Mouse (Mus musculus): Measurements from ENCODE around the gene Tnfsf14.
A peak's percentile ranks its signal among the peaks of the same experiment; 100 is the strongest.

Gene Tnfsf14

GRCm38 (mm10) chr17:57201841-57202724 lies 8.1 kb upstream of the Tnfsf14 start:
- no peak for DNase-seq (ENCODE audit: low spot score)

DNA sequence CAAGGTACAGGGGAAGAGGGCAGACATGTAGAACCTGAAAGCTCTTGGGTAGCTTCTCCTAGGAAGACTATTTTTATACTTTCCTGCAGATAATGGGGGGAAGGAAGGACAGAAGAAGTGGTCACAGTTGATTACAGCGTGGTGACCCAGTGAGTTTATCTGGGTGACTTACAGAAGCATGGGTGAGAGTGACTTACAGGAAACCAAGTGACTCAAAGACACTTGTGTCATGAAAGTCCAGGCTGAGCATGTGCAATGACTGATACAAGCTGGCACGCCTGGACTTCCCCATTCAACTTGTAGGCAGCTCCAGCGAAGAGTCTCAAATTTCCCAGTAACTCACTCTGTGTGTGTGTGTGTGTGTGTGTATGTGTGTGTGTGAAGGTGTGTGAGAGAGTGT lies 4.3 kb upstream of the Tnfsf14 start:
- no peak for DNase-seq (ENCODE audit: low spot score)

DNA sequence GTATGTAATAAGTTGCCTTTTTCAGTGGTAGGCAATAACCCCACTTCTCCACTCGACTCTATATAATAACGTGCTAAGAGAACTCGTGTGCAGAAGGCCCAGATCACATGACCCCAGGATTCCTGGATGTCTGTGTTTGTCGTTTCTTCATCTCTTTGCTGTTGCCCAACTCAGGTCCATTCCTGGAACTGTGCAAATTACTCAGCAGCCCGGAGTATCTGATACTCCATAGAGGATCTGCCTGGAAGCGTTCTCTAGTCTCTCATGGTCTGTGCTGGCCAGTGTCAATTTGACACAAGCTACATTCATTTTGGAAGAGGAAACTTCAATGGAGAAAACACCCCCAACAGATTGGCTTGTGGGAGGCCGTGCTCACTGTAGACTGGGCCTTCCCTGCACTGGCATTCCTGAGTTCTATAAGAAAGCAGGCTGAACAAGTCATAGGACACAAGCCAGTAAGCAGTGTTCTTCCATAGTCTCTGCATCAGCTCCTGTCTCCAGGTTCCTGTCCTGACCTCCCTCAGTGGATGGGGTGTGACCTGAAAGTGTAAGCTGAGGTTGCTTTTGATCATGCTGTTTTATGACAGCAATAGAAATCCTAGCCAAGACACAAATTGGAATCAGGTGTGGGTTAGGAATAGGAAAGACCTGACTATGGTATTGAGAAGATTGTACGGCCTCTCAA lies 1.5 kb upstream of the Tnfsf14 start:
- no peak for DNase-seq (ENCODE audit: low spot score)

DNA sequence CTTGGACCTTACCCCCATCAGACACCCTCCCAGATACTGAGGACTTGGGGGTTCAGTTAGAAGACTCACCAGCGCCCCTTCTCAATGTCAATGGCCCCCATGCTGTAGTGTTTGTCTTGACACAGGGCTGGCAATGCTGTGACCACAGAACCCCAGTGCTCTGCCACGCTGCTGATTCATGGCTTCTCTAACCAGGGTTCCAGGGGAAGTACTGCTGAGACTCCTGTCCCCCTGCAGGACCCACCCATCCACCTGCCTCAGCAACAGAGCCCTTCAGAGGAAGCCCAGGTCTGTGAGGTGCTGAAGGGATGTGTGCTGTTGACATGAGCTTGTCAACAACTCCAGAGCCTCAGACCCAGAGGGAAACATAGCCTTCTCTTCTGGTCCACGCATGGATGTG lies 794 bp upstream of the Tnfsf14 start:
- no peak for DNase-seq (ENCODE audit: low spot score)

GRCm38 (mm10) chr17:57188510-57189192 lies 5.3 kb downstream of the Tnfsf14 start:
- DNase-seq (ENCODE audit: low spot score) = no peak

DNA sequence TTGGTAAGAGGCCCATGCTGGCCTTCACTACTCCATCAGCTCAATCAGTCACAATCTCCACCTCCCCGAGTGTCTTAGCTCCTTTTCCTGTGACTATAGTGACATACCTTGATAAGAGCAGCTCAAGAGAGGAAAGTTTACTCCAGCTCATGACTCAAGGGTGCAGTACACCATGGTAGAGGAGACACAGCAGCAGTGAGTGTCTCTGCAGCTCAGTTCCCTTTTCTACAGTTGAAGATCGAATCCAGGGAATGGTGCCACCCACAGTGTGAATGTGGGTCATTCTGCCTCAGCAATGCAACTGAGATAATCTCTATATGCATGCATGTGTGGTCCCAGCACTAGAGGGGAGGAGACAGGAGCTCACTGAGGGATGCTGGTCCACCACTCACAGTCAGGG lies 8.3 kb downstream of the Tnfsf14 start:
- no peak for DNase-seq (ENCODE audit: low spot score)

- DNase-seq (ENCODE audit: low spot score) = no peak
These were observed 11.1 kb downstream of the Tnfsf14 start for GRCm38 (mm10) chr17:57182871-57183270.

- peak; percentile 61 for DNase-seq (ENCODE audit: low spot score)
These were observed 13.6 kb downstream of the Tnfsf14 start for GRCm38 (mm10) chr17:57180363-57180762.

GRCm38 (mm10) chr17:57173351-57173750 lies 20.6 kb downstream of the Tnfsf14 start:
- no peak for DNase-seq (ENCODE audit: low spot score)

DNA sequence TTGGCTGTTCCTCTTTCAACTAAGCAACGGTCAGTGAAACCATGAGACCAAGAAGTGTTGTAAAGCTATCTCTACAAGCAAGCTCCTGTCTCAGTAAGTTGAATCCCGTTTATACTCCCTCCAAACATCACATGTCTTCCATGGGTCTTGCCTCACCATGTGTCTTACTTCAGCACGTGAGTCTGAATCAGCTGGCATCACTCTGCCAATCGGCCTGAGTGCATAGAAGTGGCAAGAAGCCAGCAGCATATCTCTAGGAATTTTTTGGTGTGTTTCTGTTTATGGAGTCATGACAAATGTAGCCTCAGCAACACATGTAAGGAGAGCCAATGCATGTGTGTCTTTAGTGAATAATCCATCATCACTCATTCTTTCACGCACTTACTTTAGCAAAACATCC lies 21.6 kb downstream of the Tnfsf14 start:
- no peak for DNase-seq (ENCODE audit: low spot score)

DNA sequence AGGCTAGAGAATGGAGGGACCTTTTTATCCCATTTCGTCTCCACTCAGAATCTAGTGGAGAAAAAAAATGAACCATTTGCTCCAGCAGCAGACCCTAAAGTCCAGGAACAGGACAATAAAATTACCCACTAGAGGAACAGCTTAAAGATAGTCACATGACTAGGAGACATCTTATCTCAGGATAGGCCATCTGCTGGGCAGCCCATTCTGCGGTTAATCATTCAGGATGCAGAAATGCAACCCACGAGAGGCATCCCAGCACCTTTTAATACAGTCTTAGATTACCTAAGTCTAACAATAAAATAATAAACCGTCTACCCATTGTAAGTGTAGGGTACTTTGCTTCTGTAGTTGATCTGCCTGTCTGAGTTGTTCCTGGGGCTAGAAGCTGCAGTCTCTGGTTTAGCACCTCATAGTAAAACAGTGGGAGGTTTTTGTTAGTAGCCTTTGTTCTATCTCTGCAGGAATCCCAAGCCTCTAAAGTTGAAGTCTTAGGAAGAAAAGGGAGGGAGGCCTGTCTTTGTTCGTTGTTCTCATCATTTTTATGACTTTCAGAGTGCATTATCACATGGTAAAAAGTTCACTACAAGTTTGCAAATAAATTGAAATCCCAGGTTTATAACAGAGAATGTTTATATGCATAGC lies 23.2 kb downstream of the Tnfsf14 start:
- no peak for DNase-seq (ENCODE audit: low spot score)

- peak; percentile 68 for DNase-seq (ENCODE audit: low spot score)
These were observed 26.9 kb downstream of the Tnfsf14 start for GRCm38 (mm10) chr17:57166800-57167791.

DNA sequence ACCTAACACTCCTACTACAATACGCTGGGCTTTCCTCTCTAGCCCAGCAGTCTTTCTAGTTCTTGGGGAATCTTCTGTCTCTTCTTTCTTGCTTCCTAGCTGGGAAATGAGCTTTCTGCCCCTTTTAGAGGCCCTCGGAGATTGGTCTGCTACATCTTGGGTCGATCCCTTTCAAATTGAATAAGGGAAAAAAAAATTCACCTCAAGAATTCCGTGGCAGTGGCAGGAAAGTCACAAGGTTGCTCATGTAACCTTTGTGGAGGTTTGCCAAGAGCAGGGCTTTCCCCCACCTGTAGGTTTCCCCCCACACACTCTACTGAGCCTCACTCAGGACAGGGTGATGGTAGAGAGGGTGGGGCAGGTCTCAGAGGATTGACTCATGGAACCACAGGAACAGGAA lies 40.2 kb downstream of the Tnfsf14 start:
- no peak for DNase-seq (ENCODE audit: low spot score)

DNA sequence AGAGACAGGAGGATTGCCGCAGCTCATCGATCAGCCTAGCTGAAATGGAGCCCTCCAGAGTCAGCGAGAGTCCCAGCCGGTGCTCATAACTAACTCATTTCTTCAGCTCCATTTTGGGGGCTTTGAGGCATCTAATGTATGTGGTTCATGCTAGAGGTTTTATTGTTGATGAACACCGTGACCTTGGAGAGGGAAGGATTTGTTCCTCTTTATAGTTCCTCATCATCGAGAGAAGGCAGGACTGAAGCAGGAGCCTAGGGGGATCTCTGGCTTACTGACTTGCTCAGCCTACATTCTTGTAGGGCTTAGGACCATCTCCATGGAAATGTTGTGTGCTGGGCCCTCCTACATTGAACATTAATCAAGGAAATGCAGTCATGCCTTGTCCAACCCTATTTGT lies 41.0 kb downstream of the Tnfsf14 start:
- DNase-seq (ENCODE audit: low spot score) = no peak

- no peak for DNase-seq (ENCODE audit: low spot score)
These were observed 44.8 kb downstream of the Tnfsf14 start, which contains the start of gene Cd70 for GRCm38 (mm10) chr17:57148994-57149803. Gene Cd70 (minus strand): TSS chr17:57149777.

DNA sequence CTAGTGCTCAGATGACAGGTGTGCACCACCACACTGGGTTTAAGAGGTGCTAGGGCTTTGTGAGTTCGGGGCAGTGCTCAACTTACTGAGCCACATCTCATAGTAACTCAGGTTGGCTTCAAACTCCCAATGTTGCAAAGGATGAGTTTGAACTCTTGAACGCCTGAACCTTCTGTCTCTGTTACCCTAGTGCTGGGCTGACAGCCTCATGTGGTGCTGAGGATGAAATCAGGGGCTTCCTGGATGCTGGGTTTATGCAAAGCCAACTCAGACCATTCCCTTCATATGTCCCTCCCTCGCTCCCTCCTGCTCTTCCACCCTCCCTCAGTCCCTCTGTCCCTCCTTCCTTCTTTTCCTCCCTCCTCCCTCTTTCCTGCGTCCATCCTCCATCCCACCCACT lies 45.6 kb downstream of the Tnfsf14 start:
- no peak for DNase-seq (ENCODE audit: low spot score)

DNA sequence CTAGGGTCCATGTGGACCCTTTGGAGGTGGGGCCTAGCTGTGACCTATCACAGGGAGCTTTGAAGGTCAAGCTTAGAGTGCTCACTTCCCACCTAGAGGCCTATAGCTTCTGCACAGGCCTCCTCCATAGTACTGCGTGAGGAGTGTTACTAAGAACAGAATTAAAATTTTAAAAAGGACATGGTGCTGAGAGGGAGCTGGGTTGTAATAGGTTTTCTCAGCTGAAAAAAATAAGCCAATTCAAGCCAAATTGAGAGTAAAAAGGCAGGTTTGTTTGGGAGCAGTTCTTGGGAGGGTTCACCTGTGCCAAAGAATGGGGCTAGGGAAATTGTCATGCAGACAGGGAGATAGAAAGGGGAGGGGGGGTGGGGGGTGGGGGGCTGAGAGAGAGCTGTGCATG lies 48.9 kb downstream of the Tnfsf14 start:
- DNase-seq (ENCODE audit: low spot score) = no peak

DNA sequence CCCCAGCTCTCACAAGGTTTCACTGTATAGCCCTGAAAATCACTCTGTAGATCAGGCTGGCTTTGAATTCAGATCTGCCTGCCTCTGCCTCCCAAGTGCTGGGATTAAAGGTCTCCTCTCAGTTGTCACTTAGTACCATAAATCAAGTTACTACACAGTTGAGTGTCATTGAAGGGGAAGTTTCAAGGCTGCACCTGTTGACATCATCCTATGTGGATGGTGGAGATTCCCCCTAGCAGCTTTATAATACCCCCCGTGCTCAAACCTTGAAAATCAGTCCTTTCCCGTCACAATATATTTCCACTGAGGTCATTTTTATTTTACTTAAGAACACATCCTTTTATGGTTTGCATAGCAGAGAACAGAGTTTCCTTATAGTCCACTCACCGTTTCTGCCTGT lies 50.3 kb downstream of the Tnfsf14 start:
- no peak for DNase-seq (ENCODE audit: low spot score)

DNA sequence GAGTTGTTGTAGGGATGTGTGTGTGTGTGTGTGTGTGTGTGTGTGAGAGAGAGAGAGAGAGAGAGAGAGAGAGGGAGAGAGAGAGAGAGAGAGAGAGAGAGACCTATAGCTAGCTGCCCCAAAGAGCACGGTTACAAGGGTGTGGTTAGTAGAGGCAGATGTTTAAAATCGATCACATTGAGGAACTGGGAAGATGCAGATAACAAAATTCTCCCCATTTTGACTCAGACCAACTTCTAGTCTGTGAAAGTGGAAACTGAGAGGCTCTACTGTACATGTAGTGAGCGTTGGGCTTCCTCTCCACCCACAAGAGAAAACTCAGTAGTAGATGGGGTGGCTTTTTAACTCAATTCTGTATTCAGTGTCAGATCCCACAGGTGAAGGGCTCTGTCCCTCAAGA lies 54.3 kb downstream of the Tnfsf14 start:
- no peak for DNase-seq (ENCODE audit: low spot score)
